Mouse (Mus musculus) ES-E14 (cell line): ENCODE data around the gene Ube2d2b. TPM values are rescaled to one million over a fixed set of nuclear protein-coding genes. Genes with fewer than 3 reads are reported as not detected.
A peak's percentile ranks its signal among the peaks of the same experiment; 100 is the strongest.

Experiments used
- DNase-seq: peaks from one replicate; pipeline ENCODE4 v3.0.0-alpha.2; 2013; ENCODE audit warnings: low read depth, low spot score
- H3K27ac ChIP-seq: 2 replicates; pipeline ENCODE4 v1.5.1; 2012; ENCODE audit warnings: low read depth, mild to moderate bottlenecking, low read length, moderate library complexity, mixed read lengths; ENCODE audit not compliant: poor library complexity, insufficient read depth, severe bottlenecking
- H3K36me3 ChIP-seq: 2 replicates; pipeline ENCODE4 v1.6.1; 2012; ENCODE audit warnings: mild to moderate bottlenecking, low read length, moderate library complexity, mixed read lengths; ENCODE audit not compliant: control insufficient read depth, poor library complexity, insufficient read depth, severe bottlenecking
- H3K4me1 ChIP-seq, 2 experiments: fragments of 150-350 bp in 1 of 2; sonication (generic) in 1 of 2; 2 replicates each; pipeline ENCODE4 v1.6.1; 2012; ENCODE audit warnings: low read length in 2 of 2, mild to moderate bottlenecking in 1 of 2, mixed read lengths in 1 of 2; ENCODE audit not compliant: control insufficient read depth in 2 of 2, insufficient read depth in 2 of 2, poor library complexity in 1 of 2
- H3K4me3 ChIP-seq, 2 experiments: fragments of 150-350 bp in 1 of 2; sonication (generic) in 1 of 2; 2 replicates each; pipeline ENCODE4 v1.5.1; 2012; ENCODE audit warnings: low read length in 2 of 2, low read depth in 1 of 2, mild to moderate bottlenecking in 1 of 2, mixed read lengths in 1 of 2; ENCODE audit not compliant: insufficient read depth in 1 of 2, poor library complexity in 1 of 2, severe bottlenecking in 1 of 2
- H3K9ac ChIP-seq: 2 replicates; pipeline ENCODE4 v1.6.1; 2012; ENCODE audit warnings: low read depth, mild to moderate bottlenecking, low read length, mixed read lengths; ENCODE audit not compliant: poor library complexity, insufficient read depth, severe bottlenecking
- H3K9me3 ChIP-seq: fragments of 150-350 bp; sonication (generic); 2 replicates; pipeline ENCODE4 v1.6.1; 2012; ENCODE audit warnings: low read depth, mild to moderate bottlenecking, low read length; ENCODE audit not compliant: control insufficient read depth, insufficient read depth
- CHD2 ChIP-seq: IDR thresholded peaks from 2 replicates; pipeline ENCODE4 v1.6.1; 2014; ENCODE audit warnings: mild to moderate bottlenecking, low read depth, low read length, inconsistent platforms
- HCFC1 ChIP-seq: IDR thresholded peaks from 2 replicates; pipeline ENCODE4 v1.6.1; 2012; ENCODE audit warnings: low read length, inconsistent platforms, borderline replicate concordance; ENCODE audit not compliant: insufficient read depth
- MAFK ChIP-seq: IDR thresholded peaks from 2 replicates; pipeline ENCODE4 v1.6.1; 2014; ENCODE audit warnings: mild to moderate bottlenecking, low read depth, low read length, inconsistent platforms; ENCODE audit not compliant: insufficient read depth
- ZC3H11A ChIP-seq: IDR thresholded peaks from 2 replicates; pipeline ENCODE4 v1.6.1; 2012; ENCODE audit warnings: low read depth, mild to moderate bottlenecking, inconsistent platforms, low read length, borderline replicate concordance
- ZNF384 ChIP-seq: IDR thresholded peaks from 2 replicates; pipeline ENCODE4 v1.6.1; 2012; ENCODE audit warnings: low read depth, low read length, inconsistent platforms
- in situ Hi-C, 2 experiments: fragments of 600-800 bp; cut with MboI; formaldehyde crosslinking; loops; one replicate each; pipeline ENCODE4 v1.15.1; 2025; ENCODE audit warnings: low sequenced_read_pairs in 2 of 2, inconsistent platforms in 1 of 2; ENCODE audit not compliant: unreplicated experiment in 2 of 2
- total RNA-seq: library from RNA; depleted of rRNA; stranded (reverse); fragments of 300-350 nt; gene quantifications from 2 replicates; pipeline ENCODE4 v1.2.3, GENCODE M21; 2012

Gene Ube2d2b
- total RNA-seq, 1 experiment, result 0.27 TPM

DNA sequence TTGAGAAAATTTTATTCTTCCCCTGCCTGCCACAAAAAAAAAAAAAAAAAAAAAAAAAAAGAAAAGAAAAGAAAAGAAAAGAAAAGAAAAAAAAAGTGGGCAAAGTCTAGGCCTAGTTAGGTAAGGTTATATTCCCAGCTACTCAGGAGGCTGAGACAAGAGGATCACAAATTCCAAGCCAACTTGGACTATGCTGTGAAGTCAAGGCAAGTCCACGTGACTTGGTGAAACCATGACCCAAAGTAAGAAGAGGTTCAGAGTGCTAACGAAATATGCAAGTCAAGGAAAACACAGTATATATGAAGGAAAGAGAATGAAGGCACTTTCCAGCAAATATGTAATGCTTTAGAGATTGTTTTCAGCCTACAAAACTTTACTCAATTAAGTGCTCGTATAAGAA lies 37.4 kb upstream of the Ube2d2b start:
- Histone ChIP-seq H3K4me3 (no peak overlapping the region), H3K9ac (no peak overlapping the region), H3K4me1 (no peaks in the 10 kb centered on the region), H3K36me3 (peaks cover 5% of the 10 kb centered on the region; the same call in 1 of the 2 replicates), H3K9me3 (no peaks in the 10 kb centered on the region), H3K27ac (no peak overlapping the region)
- no peak for TF ChIP-seq ZC3H11A
- no peak for TF ChIP-seq CHD2
- no peak for TF ChIP-seq MAFK
- no peak for TF ChIP-seq HCFC1
- TF ChIP-seq ZNF384, result no peak
- DNase-seq, result no peak
- in situ Hi-C loops, result no loop called here

DNA sequence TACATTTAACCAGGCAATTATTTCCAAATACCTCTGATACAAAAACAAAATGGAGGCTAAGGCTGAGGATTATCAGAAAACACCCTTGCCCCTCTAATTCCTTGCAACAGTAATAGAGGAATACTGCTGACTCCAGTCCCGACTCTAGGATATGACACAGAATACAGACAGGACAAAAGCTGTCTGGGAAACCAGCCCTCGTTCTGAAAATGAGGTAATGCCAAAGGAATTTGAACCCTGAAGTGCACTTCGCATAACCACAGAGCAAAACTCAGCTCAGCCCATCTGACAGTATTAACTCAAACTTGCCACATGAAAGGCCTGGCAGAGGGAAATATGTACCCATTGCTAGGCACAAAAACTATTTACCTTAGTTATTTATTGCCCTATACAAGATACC lies 36.6 kb upstream of the Ube2d2b start:
- no peak for DNase-seq
- TF ChIP-seq ZC3H11A, result no peak
- TF ChIP-seq ZNF384, result no peak
- TF ChIP-seq HCFC1, result no peak
- TF ChIP-seq CHD2, result no peak
- no peak for TF ChIP-seq MAFK
- peaks cover 2% of the 10 kb centered on the region; the same call in 1 of the 2 replicates for H3K36me3 ChIP-seq
- H3K4me3 ChIP-seq, result no peak overlapping the region
- in situ Hi-C loops, result no loop called here
- no peaks in the 10 kb centered on the region for H3K9me3 ChIP-seq
- H3K4me1 ChIP-seq, result no peaks in the 10 kb centered on the region
- H3K27ac ChIP-seq, result no peak overlapping the region
- no peak overlapping the region for H3K9ac ChIP-seq

DNA sequence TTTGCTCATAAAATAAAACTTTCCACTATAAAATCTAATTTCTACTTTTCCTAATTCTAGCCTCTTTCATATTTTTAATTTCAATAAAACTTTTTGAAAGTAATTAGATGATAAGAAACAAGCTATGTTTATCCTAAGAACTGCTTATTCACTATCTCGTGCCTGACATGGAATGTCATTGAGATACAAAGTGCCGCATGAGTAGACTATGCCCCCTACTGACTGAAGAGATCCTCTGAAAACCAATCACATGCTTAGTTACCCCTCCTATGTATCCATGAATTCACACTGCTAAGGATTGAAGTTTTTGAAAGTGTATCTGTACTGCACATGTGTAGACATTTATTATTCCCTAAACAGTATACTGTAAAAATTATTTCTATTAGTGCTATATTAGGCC lies 36.0 kb upstream of the Ube2d2b start:
- Histone ChIP-seq H3K4me3 (no peak overlapping the region), H3K9me3 (no peaks in the 10 kb centered on the region), H3K27ac (no peak overlapping the region), H3K36me3 (peaks cover 4% of the 10 kb centered on the region; the same call in 1 of the 2 replicates), H3K4me1 (no peaks in the 10 kb centered on the region), H3K9ac (no peak overlapping the region)
- no peak for DNase-seq
- TF ChIP-seq HCFC1, result no peak
- TF ChIP-seq ZC3H11A, result no peak
- TF ChIP-seq ZNF384, result no peak
- TF ChIP-seq CHD2, result no peak
- TF ChIP-seq MAFK, result 0 out of 2 replicates have a peak, but pooled peaks have one; percentile 27
- in situ Hi-C loops, result no loop called here

DNA sequence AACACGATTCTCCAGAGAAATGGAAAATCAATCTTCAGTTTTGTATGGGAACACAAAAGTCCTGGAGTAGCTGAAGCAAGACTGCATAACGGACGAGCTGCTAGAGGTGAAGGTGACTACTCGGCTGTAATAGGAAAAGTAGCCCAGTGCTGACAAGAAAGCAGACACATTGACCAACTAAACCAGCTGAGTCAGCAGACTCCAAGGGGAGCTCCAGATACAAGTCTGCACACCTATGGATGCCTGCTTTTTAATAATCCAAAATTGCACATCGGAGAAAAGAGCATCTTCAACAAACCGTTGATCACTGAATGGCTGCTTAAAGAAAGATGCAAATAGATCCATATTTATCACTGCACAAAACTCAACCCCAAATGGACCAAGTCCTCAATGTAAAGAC lies 31.6 kb upstream of the Ube2d2b start:
- H3K9ac ChIP-seq, result no peak overlapping the region
- no peaks in the 10 kb centered on the region for H3K4me1 ChIP-seq
- TF ChIP-seq MAFK (peak; percentile 88), HCFC1 (no peak)
- H3K4me3 ChIP-seq, result no peak overlapping the region
- no peaks in the 10 kb centered on the region for H3K9me3 ChIP-seq
- in situ Hi-C loops, result no loop called here
- no peak overlapping the region for H3K27ac ChIP-seq
- peaks cover 4% of the 10 kb centered on the region; the same call in 1 of the 2 replicates for H3K36me3 ChIP-seq
- DNase-seq, result no peak

DNA sequence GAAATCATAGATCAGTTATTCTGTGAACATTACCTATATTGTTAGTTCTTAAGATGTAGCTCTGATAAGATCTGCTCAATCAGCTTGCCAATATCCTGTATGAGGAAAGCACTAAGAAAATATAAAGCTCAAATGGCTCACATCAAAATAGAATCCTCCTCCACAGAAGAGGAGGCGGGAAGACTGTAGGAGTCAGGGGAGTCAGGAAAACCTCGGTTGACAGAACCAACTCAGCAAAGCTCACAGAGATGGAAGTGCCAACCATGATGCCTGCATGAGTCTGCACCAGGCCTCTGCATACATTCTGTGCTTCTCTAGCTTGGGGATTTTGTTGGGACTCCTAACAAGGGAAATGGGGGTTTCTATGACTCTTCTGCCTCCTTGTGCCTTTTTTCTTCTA lies 28.7 kb upstream of the Ube2d2b start:
- Histone ChIP-seq H3K27ac (no peak overlapping the region), H3K9ac (no peak overlapping the region), H3K9me3 (no peaks in the 10 kb centered on the region), H3K4me1 (no peaks in the 10 kb centered on the region), H3K4me3 (no peak overlapping the region), H3K36me3 (peaks cover 2% of the 10 kb centered on the region; the same call in 1 of the 2 replicates)
- DNase-seq, result no peak
- in situ Hi-C loops, result no loop called here
- TF ChIP-seq ZC3H11A (no peak), ZNF384 (no peak), MAFK (no peak), HCFC1 (no peak), CHD2 (no peak)
